Mouse (Mus musculus) CD4-positive helper T cell, adult 2 months (primary cell): ENCODE data around the gene Mtfr1l.

Source experiments
- DNase-seq: peaks from one replicate; pipeline ENCODE4 v3.0.0-alpha.2; 2012; ENCODE audit warnings: low read depth, missing footprints, low spot score

Gene Mtfr1l

GRCm38 (mm10) chr4:134489986-134490665 is 45.1 kb downstream of the Mtfr1l start:
- no peak for DNase-seq

- DNase-seq = no peak
Observed at GRCm38 (mm10) chr4:134488211-134488610, 47.0 kb downstream of the Mtfr1l start.

GRCm38 (mm10) chr4:134485151-134485900 is 49.9 kb downstream of the Mtfr1l start:
- DNase-seq = no peak

GRCm38 (mm10) chr4:134484231-134484630 is 51.0 kb downstream of the Mtfr1l start:
- DNase-seq = no peak

GRCm38 (mm10) chr4:134483696-134484095 is 51.5 kb downstream of the Mtfr1l start:
- DNase-seq = peak; percentile 60

GRCm38 (mm10) chr4:134483078-134483688 is 52.0 kb downstream of the Mtfr1l start:
- no peak for DNase-seq

- no peak for DNase-seq
Observed at GRCm38 (mm10) chr4:134482442-134482841, 52.7 kb downstream of the Mtfr1l start.

GRCm38 (mm10) chr4:134481270-134481669 is 53.9 kb downstream of the Mtfr1l start:
- DNase-seq = no peak

- peak; percentile 80 for DNase-seq
Observed at GRCm38 (mm10) chr4:134480864-134481263, 54.3 kb downstream of the Mtfr1l start.

GRCm38 (mm10) chr4:134479839-134480238 is 55.3 kb downstream of the Mtfr1l start:
- DNase-seq = no peak

GRCm38 (mm10) chr4:134478031-134478430 is 57.2 kb downstream of the Mtfr1l start:
- peak; percentile 89 for DNase-seq

GRCm38 (mm10) chr4:134476899-134477298 is 58.3 kb downstream of the Mtfr1l start:
- DNase-seq = no peak
